Mouse (Mus musculus) erythroblast, embryonic 14.5 days (primary cell): ENCODE measurements around the gene Gucd1.

ENCODE experiments used
- GATA1 ChIP-seq: IDR thresholded peaks from 2 replicates; pipeline ENCODE4 v1.6.1; 2012; ENCODE audit warnings: low read length, inconsistent platforms, mixed read lengths
- TAL1 ChIP-seq: IDR thresholded peaks from 3 replicates; pipeline ENCODE4 v1.6.1; 2012; ENCODE audit warnings: low read length, inconsistent platforms, mixed read lengths

- TF ChIP-seq GATA1 (no peak), TAL1 (no peak)
These were observed 213.4 kb downstream of the Gucd1 start for GRCm38 (mm10) chr10:75304413-75304812.
